Mouse (Mus musculus) embryo, embryonic 10.5 days (tissue): ENCODE measurements around the gene Fam173a.

Experiments used
- DNase-seq: peaks from one replicate; pipeline ENCODE4 v3.0.0-alpha.2; 2015; ENCODE audit warnings: low spot score

Fam173a gene

DNA sequence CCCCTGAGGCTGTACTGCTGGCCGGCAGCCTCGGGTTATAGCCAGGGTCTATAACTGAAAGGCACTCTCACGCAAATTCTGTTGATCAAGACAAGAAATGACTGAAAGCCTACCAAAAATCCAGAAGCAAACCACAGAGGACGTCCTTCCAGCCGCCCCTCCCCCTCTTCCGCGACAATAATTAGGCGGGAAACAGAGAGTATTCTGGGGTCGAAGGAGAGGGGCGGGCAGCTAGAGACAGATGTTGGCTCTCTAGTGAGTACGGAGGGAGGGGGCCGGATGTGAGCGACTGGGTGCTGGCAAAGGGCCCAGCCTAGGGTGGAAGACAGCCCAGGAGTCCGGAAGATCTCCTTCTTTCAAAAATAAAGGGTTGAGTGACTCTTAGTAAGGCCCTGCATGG, at the start of gene Fam173a:
Gene Fam173a, minus strand, starts transcription at position 287 of the 400 bp plus-strand sequence.
- DNase-seq: peak; percentile 82

- DNase-seq: no peak
These were observed 48.6 kb upstream of the Fam173a start, which contains the start of gene Gm20683 for GRCm38 (mm10) chr17:25841117-25841880. Gene Gm20683, minus strand, starts transcription at chr17:25841763.

DNA sequence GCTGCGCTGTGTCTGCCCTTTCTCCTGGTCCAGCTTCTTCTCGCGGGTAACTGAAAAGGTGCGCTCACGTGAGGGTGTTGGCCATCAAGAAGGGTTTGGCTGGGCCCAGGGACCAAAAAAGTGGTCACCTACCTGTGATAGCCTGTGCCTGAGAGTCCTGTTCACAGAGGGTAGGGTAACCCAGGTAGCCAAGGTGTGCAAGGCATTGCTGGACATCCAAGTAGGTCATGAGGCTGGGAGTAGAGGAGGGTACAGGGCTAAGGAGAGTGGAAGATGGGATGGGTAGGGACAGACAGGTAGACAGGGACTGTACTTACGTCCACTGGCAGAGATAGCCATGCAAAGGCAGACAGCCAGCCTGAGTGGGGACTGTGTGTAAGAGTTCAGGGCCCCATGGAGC, 47.8 kb upstream of the Fam173a start:
- DNase-seq: no peak

GRCm38 (mm10) chr17:25839455-25840235, 46.9 kb upstream of the Fam173a start:
- DNase-seq: no peak

GRCm38 (mm10) chr17:25838904-25839303, 46.2 kb upstream of the Fam173a start:
- no peak for DNase-seq

DNA sequence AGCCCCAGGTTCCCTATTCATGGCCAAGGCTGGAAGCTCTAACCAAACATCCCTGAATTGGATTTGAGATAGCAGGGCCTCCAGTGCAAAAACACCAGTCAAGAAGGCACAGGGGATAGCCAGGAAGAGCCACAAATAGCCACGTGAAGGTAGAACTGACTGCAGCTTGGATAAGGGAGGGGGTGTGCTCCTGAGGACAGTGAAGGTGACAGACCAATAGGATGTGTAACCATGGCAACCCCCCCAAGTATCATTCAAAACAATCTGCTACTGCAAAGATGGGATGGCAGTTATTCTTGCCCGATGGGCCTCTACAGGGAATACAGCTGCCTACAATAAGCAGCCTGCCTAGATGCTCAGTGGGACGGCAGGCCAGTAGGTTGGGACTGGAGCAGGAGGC, 44.8 kb upstream of the Fam173a start:
- DNase-seq: no peak

- DNase-seq: peak; percentile 68
These were observed 44.3 kb upstream of the Fam173a start, which contains the start of gene Rhbdl1 for GRCm38 (mm10) chr17:25837076-25837410. Gene Rhbdl1, minus strand, starts transcription at chr17:25837295.

DNA sequence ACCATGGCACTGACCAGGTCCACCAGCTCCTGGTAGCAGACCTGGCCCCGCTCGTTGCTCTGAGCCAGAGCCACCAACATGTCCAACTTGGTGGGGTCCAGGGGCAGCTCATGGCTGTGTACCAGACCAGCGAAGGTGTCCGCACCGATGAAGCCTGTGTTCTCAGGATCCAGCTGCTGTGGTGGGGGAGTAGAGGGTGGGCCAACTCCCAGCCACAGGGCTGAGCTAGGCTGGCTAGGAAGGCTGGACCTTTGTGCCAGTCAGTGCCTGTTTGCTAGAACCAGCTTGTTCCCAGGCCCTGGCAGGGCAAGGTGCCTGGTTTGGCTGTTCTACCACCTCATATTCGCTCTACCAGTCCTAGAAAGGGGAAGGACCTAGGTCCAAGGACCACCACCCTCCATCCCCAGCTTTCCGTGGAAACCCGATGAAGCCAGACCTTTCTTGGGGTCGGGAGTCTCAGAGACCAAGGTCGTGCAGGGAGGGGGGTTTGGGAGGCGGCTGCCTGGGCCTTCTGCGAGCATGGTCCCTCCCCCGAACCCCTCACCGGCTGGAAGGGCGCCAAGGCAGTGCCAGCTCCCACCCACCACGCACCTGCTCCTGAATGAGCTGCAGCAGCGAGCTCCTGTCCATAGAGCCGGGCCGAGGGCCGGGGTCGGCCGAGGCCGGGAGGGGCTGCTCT, 43.8 kb upstream of the Fam173a start:
- no peak for DNase-seq

DNA sequence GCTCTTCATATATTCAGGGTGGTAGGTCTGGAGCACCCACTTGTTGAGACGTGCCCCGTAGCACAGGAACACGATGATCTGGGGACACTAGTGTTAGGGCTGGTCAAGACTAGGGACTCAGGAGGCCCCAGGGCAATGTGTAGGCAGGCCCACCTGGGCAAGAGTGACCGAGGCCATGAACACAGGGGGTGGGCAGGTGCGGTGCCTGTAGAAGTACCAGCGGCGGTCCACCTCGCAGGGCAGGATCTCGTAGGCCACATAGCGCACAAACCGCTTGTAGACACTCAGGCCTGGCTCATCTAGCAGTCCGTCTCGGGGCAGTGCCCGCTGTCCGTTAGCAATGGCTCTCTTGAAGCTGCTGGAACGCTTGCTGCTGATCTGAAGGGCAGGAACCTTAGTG, 43.1 kb upstream of the Fam173a start:
- no peak for DNase-seq

DNA sequence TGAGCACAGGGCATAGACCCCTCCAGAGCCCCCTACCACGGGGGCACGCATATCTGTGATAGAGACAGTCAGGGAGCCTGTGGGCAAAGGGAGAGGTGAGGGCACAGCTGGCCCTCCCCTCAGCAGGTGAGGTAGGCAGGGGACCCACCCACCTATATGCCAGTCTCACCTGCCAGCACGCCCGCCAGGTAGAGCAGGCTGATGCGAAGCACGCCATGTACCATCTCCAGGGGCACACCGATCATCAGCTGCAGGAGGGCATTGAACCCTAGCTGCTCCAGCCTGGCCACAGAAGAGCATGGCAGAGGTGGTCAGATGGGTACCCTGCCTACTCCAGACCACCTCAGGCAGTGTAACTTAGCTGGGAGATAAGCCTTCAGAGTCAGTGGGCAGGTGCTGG, 42.6 kb upstream of the Fam173a start:
- no peak for DNase-seq

- no peak for DNase-seq
These were observed 42.0 kb upstream of the Fam173a start for GRCm38 (mm10) chr17:25834595-25835222.

GRCm38 (mm10) chr17:25833961-25834594, 41.4 kb upstream of the Fam173a start:
- DNase-seq: no peak

- peak; percentile 97 for DNase-seq
These were observed 40.6 kb upstream of the Fam173a start, which contains the start of gene Stub1 for GRCm38 (mm10) chr17:25833291-25833663. Gene Stub1, minus strand, starts transcription at chr17:25833404.

DNA sequence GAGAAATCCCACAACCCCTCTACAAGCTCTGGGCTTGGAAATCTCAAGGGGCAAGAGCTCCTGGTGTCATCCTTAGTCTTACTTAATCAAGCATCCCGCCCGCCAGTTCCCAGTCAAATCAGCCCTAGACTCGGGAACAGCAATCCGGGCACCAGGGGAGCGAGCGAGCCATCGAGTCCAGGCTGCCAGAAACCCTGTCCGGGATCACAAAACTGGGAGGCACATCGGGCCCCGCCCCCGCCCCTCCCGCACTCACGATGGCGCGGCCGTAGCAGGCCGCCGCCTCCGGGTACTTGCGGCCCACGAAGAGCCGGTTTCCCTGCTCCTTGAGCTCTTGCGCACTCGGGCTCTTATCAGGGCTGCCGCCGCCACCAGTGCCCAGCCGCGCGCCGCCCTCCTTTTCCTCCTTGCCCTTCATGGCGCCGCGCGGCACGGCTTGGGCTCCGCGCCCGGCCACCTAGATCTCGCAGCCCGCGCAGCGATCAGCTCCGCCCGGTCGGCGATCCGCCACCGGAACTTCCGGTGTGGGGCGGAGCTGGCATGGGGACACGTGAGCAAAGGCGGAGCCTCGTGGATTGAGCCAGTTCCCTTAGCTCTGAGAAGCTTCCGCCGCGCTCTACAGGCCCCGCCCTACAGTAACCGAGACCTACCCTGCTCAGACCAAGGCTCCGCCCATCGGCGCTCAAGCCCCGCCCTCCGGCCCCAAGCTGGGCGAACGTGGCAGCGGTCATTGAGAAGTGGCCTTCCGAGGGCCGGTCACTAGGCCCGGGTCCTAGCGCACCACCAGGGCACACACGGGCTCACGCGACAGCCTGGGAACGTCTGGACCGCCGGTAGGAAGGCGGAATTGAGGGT, 40.0 kb upstream of the Fam173a start:
- peak; percentile 100 for DNase-seq

- DNase-seq: no peak
These were observed 39.0 kb upstream of the Fam173a start for GRCm38 (mm10) chr17:25831451-25832281.

- no peak for DNase-seq
These were observed 38.2 kb upstream of the Fam173a start for GRCm38 (mm10) chr17:25830806-25831431.

- DNase-seq: no peak
These were observed 37.6 kb upstream of the Fam173a start for GRCm38 (mm10) chr17:25830200-25830753.

DNA sequence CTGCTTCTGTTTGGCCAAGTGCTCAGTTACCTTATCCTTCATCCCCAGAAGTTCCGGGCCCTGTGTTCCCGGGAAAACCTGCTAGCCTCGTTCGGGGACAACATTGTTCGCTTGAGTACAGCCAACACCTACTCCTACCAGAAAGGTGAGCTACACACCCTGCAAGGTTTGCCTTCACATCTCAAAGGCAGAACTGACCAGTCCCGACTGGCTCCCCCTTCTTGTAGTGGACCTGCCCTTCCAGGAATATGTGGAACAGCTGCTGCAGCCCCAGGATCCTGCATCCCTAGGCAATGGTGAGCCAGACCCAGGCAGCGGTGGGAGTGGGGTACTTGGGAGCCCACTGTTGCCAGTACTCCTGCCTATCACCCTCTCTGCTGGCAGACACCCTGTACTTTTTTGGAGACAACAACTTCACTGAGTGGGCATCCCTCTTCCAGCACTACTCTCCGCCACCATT, 36.9 kb upstream of the Fam173a start:
- no peak for DNase-seq
